Mouse (Mus musculus): Measurements from ENCODE around the gene Naa38. TPM values are rescaled to one million over a fixed set of nuclear protein-coding genes. Genes with fewer than 3 reads are reported as not detected.

The Naa38 gene
- 10 to 100 TPM; 63.8 to 76.3 TPM for total RNA-seq (2021)
- long read RNA-seq, experiment 1, transcript Naa38-202 (2 exons, 404 nt): minor isoform, 7 of 28 reads
- long read RNA-seq, experiment 1, transcript Naa38-204 (3 exons, 671 nt): major isoform, 21 of 28 reads
- long read RNA-seq, experiment 1, partial matches to known transcripts: 0 of 28 reads
- long read RNA-seq, experiment 1, other reads (novel, unspliced or antisense): 0 of 28 reads
- long read RNA-seq, experiment 2, transcript Naa38-204 (3 exons, 671 nt): major isoform, 24 of 28 reads
- long read RNA-seq, experiment 2, partial matches to known transcripts: 0 of 28 reads
- long read RNA-seq, experiment 2, other reads (novel, unspliced or antisense): 0 of 28 reads

DNA sequence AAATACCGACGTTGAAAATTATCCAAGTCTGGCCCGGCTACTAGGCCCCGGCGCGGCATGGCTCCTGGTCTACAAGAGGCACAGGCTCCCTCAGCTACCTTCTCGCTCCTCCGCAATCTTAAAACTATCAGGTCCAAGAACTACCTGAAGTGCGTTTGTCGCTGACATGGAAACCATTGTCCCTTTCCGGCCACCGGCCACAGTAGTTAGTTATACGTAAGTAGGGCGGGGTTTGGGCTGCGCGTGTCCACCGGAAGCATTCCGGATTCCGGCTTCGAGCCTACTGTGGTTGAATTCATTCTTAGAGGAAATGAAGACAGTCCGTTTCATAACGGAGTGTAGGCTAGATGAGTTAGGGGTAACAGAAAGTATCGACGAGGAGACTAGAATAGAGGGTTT lies at the start of gene Naa38, which contains the start of gene Cyb5d1:
Gene Naa38 (plus strand): TSS at position 253 of the 399 bp plus-strand sequence.
Gene Cyb5d1 (minus strand): TSS at position 397 of the 399 bp plus-strand sequence.
- DNase-seq (ENCODE audit: low spot score in 2 of 2): peak in 1 of 2 experiments; percentile 89

DNA sequence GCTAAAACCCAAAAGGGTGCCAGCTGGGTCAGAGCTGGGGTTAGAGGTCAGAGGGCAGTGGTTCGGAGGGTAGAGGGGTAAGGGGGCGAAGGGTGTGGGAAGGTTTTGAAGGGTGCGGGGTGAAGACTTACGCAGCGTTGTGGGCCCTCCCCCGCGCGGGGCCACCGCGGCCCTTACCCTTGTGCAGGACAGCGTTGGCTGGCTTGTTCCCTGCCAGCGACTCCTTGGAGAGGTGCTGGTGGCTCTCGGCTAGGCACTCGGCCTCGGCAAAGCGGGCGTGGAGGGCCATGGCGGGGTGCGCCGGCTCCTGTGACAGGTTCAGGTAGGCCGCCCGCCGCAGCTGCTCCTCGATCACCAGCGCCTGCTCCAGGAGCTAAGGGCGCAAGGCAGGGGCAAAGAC lies 48.8 kb upstream of the Naa38 start:
- DNase-seq (ENCODE audit: low spot score in 2 of 2): no peak

DNA sequence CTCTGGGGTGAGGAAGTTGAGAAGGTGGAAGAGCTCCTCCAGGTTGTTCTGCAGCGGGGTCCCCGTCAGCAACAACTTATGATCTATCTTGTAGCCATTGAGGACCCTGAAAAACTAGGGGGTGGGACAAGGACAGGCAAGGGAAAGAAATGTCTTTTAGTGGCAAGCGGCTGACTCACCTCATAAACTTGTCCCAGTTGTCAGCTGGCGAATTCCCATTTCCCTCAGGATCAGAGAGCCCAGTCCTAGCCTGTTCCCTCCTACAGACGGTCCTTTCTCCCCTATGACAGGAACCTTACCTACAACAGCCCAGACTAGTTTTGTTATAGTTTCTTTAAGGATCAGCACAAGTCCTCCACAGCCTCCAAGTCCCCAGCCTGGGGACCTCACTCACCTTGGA lies 38.7 kb upstream of the Naa38 start:
- no peak for DNase-seq (ENCODE audit: low spot score in 2 of 2)

DNA sequence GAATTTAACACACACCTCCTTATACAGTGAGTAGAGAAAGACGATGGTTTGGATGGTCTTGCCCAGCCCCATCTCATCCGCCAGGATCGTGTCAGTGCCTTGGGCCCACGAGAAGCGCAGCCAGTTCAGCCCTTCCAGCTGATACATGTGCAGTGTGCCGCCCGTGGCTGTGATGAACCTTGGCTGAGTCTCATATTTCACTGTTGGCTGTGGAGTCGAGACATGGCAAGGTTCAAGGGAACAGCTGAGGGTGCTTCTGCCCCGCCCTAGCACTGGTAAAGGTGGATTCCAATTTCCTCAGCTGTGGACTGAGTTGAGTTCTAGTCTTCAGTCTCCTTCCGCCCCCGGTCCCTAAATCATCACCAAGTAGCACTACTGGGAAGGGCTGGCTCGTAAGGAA lies 37.6 kb upstream of the Naa38 start:
- DNase-seq (ENCODE audit: low spot score in 2 of 2): no peak

DNA sequence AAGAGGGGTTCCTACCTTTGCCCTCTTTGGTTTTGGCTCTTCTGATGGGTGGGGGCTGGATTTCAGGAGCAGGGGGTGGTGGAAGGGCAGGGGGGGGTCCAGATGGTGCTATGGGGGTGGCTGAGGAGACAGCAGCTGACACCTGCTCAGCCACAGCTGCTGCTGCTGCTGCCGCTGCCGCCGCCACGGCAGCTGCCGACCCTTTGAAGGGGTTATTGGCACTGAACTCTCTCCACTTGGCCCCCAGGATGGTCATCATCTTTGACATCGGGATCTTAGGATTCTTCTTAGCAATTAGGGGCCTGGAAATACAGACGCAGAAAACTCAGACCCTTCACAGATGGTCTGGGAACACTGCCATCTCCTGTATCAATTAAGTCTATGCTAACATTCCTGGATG lies 33.3 kb upstream of the Naa38 start:
- DNase-seq (ENCODE audit: low spot score in 2 of 2): no peak

DNA sequence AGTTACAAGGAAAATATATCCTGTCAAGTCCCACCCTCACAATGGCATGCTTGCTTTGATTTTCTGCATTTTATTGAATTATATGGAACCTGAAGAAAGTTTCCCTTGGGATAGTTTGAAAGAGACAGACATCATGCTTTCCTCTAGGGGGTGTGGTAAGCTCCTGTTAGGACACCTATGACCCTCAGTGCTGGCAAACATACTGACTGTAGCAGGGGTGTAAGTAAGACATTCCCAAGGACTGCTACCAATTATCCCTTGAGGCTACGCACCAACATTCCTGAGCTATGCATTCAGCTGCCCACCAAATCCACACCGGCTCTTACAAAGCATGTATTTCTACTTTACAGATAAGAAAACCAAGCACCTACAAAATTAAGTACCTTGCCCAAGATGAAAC lies 32.8 kb upstream of the Naa38 start:
- DNase-seq (ENCODE audit: low spot score in 2 of 2): no peak

DNA sequence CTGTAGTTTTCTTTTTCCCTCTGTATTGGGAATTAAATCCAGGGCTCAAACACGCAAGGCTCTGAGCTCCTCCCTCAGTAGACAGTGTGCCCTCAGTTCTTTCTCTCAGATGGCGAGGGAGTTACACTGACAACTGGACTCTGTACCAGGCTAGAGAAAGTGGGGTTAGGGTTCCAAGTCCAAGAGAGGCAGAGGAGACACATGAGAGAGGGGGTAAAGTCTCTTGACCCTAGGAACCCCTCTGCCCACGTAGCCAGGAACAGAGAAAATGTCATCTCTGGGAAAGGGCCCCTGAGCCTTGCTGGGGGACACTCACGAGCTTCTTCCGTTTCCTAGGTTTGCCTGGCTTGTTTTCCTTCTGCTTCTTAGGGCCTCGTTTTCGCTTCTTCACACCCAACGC lies 30.9 kb upstream of the Naa38 start:
- no peak for DNase-seq (ENCODE audit: low spot score in 2 of 2)

DNA sequence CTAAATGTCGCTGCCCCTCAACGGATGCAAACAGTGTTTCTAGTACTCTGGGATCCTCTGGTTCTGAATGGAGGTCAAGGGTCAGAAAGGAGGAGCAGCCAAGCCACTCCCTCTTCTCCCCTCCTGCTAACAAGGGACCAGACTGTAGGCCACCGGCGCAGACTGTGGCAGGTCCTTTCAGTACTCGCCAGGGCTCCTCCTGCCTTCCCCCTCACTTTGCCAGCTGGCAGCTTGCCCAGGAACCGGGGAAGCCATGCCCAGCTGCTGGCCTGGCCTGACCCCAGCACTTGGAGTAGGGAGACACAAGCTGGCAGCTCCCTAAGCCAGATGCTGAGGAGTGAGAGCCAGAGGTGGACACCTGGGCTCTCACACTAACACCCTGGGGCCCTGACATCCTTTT lies 30.4 kb upstream of the Naa38 start:
- peak; percentile 96 to 98 for DNase-seq (ENCODE audit: low spot score in 2 of 2)

DNA sequence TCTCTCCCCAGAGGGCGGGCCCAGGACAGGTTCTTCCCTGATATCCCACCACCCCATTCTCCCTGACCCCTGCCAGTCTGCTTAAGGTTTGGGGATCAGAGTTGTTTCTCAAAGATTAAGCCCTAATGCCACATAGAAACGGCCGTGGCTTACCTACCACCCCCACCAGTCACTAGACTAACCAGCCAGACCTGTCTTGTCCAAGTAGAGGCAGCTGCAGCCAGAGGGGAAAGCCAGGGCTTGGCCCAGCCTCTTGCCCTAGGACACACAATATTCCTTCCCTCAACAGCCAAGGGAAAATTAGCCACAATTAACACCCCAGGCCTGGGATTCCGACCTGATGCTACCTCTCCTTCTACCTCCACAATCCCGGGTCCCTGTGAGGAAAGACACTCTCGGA lies 29.6 kb upstream of the Naa38 start:
- DNase-seq (ENCODE audit: low spot score in 2 of 2): no peak

DNA sequence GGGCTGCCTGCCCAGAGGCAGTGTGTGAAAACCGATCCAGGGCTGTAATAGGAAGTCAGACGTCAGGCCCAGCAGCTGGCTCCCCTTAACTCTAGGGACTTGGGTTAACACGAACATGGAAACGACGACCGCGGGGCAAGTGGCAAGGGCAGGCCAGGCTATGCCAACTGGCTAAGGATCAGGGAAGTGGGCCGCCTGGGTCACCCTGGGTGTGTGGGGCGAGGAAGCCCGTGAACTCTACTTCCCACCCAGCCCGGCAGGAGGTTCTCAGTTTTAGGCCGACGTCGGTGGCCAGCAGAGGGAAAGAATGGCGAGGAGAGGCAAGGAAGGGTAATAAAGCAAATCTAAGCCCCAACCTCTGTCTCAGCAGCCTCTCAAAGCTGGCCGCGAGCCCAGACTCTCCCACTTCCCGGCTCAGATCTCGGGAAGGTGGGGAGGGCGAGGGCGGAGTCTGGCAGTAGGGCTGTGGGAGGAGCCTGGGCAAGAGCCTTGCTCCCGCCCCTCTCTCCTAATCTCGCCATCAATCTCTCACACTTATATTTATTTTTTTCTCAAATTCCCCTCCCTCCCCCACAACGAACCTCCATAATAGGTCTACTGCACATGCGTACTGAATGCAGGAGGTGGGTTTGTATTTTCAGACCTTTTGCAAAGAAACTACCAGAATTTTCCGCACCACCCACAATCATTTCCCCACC lies 29.0 kb upstream of the Naa38 start:
- peak; percentile 94 to 97 for DNase-seq (ENCODE audit: low spot score in 2 of 2)

DNA sequence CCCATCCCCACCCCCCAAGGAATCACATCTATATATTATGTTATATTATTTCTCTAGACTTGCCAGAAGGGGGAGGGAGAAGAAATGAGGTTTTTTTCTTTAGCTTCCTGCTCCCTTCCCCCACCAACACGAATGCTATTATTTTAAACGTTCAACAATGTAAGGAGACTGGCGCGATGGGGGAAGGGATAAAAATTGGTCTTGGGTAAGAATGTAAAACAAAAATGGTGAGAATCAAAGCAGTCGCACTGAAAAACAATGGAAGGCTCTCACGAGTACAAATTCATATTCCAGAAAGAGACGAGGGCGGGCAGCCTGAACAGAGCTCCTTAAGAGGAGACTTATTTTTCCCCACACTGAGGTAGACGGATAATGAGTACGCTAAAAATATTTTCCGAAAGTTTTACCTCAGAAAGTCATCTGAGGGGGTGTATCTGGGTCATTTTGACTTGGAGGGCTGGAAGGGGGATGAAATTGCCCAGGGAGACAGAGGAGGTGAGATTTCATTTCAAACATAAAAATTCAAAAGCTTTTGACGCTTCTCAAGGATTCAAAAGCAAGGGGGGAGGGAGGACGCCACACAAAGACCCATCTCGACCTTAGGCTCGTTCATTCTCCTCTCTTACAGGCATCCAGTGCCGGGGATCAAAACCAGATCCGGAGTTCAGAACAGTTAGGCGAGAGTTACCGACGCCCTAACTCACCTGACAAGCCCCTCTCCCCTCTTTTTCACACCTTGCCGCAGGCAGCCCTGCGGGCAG lies 28.3 kb upstream of the Naa38 start:
- no peak for DNase-seq (ENCODE audit: low spot score in 2 of 2)

DNA sequence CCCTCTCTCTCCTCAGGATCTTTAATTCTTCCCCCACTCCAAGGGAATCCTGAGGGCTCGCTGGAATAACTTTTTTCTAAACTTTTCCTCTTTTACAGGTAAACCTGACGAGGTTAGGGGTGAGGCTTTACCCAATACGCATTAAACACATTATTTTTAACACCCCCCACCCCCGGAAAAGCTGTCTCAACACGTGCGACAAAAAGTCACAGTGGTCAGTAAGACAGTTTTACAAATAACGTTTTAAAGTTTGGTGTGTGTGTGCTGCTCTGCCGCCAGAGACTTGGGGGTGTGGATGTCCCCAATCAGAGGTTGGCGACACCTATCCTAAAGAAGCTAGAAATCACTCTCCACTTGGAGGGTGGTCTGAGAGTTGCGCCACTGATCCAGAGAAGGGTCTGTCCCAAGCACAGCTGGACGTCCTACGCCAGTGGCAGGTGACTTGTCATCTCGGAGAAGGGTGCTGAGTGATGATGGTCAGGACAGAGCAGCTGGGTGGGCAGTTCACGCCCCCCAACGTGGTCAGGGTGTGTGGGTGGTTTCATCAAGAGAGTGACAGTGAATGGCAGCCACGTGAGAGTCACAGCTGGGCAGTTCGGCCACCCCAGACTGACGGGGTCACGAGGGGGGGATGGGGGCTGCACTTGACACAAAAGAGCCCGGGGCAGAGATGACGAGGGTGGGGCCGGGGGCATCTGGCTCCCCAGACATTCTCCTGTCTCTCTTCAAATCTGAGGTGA lies 27.5 kb upstream of the Naa38 start:
- no peak for DNase-seq (ENCODE audit: low spot score in 2 of 2)

DNA sequence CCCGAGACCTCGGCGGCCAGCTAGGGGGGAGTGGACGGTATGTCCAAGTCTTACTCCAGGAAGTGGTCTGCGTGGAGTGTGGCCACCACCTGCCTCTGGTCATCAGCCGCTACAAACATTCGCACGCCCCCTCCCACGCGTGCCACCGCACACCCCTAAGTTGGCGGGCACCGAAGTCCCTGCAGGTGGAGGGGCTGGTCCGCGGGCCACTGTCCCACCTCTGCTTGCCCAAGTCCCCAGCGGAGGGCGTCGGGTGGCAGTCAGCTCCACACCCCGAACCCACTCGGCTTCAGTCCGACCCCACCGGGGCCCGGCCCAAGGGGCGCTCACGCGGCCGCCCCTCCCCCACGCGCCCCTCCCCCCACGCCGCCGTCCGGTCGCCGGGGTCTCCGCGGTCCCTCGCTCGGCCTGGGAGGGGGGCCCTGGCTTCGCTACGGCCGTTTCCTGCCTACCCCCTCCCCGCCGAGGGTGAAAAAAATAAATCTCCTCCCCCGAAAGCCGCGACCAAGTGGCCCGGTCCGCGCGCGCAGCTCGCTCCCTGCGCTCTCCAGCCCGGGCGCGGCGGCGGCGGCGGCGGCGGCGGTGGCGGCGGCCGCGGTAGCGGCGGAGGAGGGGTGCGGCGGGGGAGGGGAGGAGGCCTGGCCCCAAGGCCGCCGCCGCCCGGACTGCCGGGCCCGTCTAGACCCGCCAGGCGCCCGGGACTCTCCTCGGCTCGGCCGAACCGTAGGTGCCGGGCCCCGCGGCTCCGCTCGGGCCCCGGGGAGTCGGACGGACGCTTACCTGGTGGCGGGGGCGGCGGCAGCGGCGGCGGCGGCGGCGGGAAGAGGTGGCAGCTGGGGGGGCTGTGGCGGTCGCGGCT lies 26.7 kb upstream of the Naa38 start:
- DNase-seq (ENCODE audit: low spot score in 2 of 2): no peak

DNA sequence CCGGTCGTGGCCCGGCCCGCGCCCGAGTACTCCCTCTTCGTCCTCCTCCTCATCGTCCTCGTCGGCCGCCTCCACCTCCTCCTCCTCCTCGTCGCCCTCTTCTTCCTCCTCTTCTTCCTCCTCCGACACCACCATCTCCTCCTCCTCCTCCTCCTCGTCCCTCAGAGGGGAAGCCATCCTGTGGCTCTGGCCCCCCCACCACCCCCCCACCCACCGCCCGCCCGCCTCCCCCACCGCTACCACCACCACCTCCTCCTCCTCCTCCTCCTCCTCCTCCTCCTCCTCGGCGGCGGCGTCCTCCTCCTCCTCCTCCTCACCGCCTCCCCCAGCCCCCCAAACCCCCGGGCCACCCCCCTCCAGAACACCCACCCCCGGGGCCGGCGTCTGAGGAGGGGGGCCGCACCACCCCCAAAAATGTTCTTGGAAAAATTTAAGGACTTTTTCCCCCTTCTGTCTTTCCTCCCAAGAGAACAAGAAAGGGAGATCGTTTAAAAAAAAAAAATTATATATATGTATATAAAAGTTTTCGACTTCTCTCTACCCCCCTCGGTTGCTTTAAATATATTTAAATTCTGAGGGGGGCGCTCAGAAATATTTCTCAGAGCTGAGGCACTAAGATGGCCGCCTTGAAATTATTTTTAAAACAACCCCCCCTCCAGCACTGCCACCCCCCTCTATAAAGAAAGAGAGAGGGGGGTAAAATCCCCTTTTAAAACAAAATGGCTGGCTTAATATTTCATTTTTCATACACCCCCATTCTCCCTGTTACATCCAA lies 25.9 kb upstream of the Naa38 start, which contains the start of gene Chd3:
Gene Chd3 (minus strand): TSS at position 192 of the 775 bp plus-strand sequence.
- no peak for DNase-seq (ENCODE audit: low spot score in 2 of 2)

DNA sequence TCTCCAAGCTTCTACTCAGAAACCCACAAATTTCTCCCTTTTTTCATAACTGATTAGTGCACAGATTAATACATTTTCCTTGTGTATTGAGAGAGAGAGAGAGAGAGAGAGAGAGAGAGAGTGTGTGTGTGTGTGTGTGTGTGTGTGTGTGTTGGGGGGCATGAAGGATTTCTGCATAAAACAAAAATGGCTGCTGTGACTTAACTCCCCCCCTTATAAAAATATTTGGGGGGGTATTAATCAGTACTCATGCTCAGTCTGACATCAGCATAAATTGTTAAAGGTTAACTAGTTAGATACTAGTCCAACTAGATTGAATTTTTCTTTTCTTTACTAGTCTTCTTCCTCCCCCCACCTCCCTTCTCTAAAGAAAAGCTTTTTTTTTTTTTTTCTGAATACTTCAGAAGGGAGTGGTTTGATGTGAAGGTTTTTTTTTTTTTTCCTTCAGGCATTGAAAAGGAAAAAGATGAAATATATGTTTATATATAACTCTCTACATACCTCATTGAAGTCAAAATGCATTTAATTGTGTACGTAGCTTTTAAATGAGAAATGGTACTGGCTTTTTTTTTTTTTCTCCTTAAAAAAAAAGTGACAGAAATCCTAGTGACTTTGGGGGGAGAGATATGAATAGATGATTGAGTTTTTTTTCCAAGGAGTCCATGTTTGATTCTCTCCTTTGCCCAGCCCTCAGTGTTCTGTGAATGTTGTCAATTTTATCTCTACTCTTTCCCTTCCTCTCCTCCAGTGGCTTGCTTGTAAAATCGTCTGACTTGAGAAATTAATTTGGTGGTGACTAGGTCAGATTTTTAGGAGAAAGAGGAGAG lies 25.1 kb upstream of the Naa38 start:
- DNase-seq (ENCODE audit: low spot score in 2 of 2): no peak

DNA sequence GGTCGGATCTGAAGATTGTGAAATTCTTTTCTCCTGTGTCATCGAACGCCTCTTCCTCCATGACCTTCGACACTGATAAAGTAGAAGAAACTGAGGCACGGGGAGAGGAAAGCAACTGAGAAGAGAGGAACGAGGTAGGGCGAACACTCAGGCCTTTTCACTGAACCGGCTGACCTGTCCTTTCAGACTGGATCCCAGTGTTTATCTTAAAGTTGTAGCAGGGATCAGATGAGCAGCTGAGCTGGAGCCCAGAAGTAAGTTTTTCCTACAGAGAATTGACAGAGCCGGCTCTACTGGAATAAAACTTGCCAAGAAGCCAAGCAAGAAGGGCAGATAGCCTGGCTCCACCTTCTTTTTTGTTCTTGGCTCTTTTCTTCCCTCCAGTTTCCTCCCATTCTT lies 24.5 kb upstream of the Naa38 start:
- DNase-seq (ENCODE audit: low spot score in 2 of 2): no peak

DNA sequence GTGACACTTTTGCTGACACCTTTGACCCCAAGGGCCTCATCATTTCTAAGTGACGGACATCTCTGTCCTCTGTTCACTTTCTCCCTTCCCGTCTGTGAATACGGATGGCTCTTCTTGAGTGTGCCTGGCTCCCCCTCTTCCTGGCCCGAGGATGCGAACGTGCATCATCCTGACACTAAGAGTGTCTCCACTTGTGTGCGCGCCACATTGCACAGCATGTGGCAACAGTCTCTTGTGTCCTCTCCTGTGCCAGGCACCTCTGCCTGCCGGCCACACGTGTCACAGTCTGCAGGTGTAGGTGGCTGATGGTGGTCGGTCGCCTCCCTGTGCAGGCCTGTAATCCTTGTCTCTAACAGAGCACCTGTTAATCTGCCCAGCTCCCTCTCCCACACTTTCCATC lies 23.7 kb upstream of the Naa38 start:
- no peak for DNase-seq (ENCODE audit: low spot score in 2 of 2)

DNA sequence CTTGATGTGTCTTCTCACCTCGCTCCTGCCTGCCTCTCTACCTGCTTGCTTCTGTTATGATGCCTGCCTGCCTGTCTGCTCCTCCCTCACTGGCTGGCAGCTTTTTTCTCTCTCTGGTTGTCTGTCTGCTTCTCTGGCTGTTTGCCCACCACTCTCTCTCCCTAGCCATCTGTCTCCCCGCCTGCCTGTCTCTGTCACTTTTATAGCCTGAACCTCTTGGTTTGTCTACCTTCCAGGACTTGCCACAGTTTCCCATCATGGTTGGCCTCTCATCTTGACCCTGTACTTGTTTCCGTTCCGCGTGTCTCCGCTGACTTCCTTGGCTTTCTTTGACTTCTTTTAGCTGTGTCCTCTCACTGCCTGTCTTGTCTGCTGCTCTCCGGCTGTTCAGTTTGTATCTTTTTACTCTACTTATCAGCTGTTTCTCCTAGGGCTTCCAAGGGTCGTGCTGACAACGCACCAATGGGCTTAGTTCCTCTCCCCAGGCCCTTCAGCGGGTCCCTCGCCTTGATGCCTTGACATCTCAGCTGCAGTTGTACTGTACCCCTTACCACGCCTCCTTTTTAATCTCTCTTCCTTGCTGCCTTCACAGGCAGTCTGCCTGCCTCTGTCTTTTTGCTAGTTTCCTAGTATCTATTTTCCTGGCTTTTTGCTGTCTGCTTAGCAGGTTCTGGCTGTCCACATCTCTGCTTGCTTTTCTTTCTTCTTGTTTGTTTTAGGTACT lies 23.1 kb upstream of the Naa38 start:
- DNase-seq (ENCODE audit: low spot score in 2 of 2): no peak

Measured in gastrocnemius, postnatal 4 days (tissue).